Mouse (Mus musculus) liver, embryonic 14.5 days (tissue): ENCODE measurements around the gene Tdrd3.

Experiments
- CTCF ChIP-seq: IDR thresholded peaks from 2 replicates; pipeline ENCODE4 v1.5.1; 2016; ENCODE audit warnings: antibody characterized with exemption, low read depth, control low read depth
- EP300 ChIP-seq: IDR thresholded peaks from 2 replicates; pipeline ENCODE4 v1.6.1; 2016; ENCODE audit warnings: antibody characterized with exemption, low read depth

DNA sequence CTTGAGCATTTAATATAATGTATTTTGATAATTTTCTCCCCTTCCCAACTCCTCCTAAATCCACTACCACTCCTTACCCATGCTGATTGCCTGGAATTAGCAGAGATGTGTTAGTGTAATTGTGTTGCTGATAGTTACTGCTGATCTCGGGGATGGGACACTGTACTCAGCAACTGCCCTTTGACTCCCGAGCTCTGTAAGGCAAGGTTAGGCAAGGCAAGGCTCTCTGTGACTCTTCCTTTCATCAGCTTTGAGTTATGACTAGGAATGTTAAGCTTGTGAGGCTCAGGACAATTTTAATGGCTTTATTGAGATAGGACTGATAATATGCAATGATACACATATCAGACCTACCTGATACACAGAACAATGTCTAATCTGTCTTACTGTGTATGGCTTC lies 56.3 kb downstream of the Tdrd3 start:
- TF ChIP-seq CTCF = no peak
- TF ChIP-seq EP300 = no peak
